Mouse (Mus musculus): ENCODE data around the gene Apba3. TPM values are rescaled to one million over a fixed set of nuclear protein-coding genes. Genes with fewer than 3 reads are reported as not detected.
A peak's percentile ranks its signal among the peaks of the same experiment; 100 is the strongest.

Apba3 gene
- total RNA-seq, 4 experiments from 2014 or later: 24.3 to 38.6 (median 27.6) TPM

- peak; percentile 82 to 91 for DNase-seq (ENCODE audit: low spot score in 2 of 2)
Measured at GRCm38 (mm10) chr10:81252424-81253419, 14.0 kb upstream of the Apba3 start, which contains the start of gene Matk. Gene Matk (plus strand): TSS chr10:81252935.

GRCm38 (mm10) chr10:81254886-81255285, 11.9 kb upstream of the Apba3 start:
- DNase-seq (ENCODE audit: low spot score in 2 of 2): no peak

GRCm38 (mm10) chr10:81257158-81258039, 9.4 kb upstream of the Apba3 start:
- DNase-seq (ENCODE audit: low spot score in 2 of 2): peak in 1 of 2 experiments; percentile 53

- no peak for DNase-seq (ENCODE audit: low spot score in 2 of 2)
Measured at GRCm38 (mm10) chr10:81259225-81259884, 7.4 kb upstream of the Apba3 start.

GRCm38 (mm10) chr10:81261025-81261424, 5.7 kb upstream of the Apba3 start:
- DNase-seq (ENCODE audit: low spot score in 2 of 2): no peak

GRCm38 (mm10) chr10:81265540-81265939, 1.2 kb upstream of the Apba3 start:
- DNase-seq (ENCODE audit: low spot score in 2 of 2): no peak

GRCm38 (mm10) chr10:81268056-81268455, 1.3 kb downstream of the Apba3 start:
- DNase-seq (ENCODE audit: low spot score in 2 of 2): peak in 1 of 2 experiments; percentile 85

GRCm38 (mm10) chr10:81268643-81269412, 2.1 kb downstream of the Apba3 start:
- DNase-seq (ENCODE audit: low spot score in 2 of 2): no peak

- no peak for DNase-seq (ENCODE audit: low spot score in 2 of 2)
Measured at GRCm38 (mm10) chr10:81272356-81272755, 5.6 kb downstream of the Apba3 start.

- no peak for DNase-seq (ENCODE audit: low spot score in 2 of 2)
Measured at GRCm38 (mm10) chr10:81273842-81274241, 7.1 kb downstream of the Apba3 start.

- no peak for DNase-seq (ENCODE audit: low spot score in 2 of 2)
Measured at GRCm38 (mm10) chr10:81277676-81278075, 10.9 kb downstream of the Apba3 start.

- no peak for DNase-seq (ENCODE audit: low spot score in 2 of 2)
Measured at GRCm38 (mm10) chr10:81279496-81279895, 12.7 kb downstream of the Apba3 start.

GRCm38 (mm10) chr10:81284189-81284588, 17.4 kb downstream of the Apba3 start:
- no peak for DNase-seq (ENCODE audit: low spot score in 2 of 2)

GRCm38 (mm10) chr10:81284719-81285118, 18.0 kb downstream of the Apba3 start:
- DNase-seq (ENCODE audit: low spot score in 2 of 2): no peak

GRCm38 (mm10) chr10:81285694-81286450, 19.1 kb downstream of the Apba3 start:
- no peak for DNase-seq (ENCODE audit: low spot score in 2 of 2)

- no peak for DNase-seq (ENCODE audit: low spot score in 2 of 2)
Measured at GRCm38 (mm10) chr10:81286586-81286985, 19.8 kb downstream of the Apba3 start.

- DNase-seq (ENCODE audit: low spot score in 2 of 2): no peak
Measured at GRCm38 (mm10) chr10:81287513-81288157, 20.9 kb downstream of the Apba3 start.

GRCm38 (mm10) chr10:81288601-81289000, 21.8 kb downstream of the Apba3 start:
- no peak for DNase-seq (ENCODE audit: low spot score in 2 of 2)

- DNase-seq (ENCODE audit: low spot score in 2 of 2): no peak
Measured at GRCm38 (mm10) chr10:81289278-81289677, 22.5 kb downstream of the Apba3 start.
